Mouse (Mus musculus): ENCODE measurements around the gene Tbc1d2. TPM values are rescaled to one million over a fixed set of nuclear protein-coding genes. Genes with fewer than 3 reads are reported as not detected.

Tbc1d2 gene
- total RNA-seq, 2 experiments from 2014 or later: 0.39 to 0.83 TPM

GRCm38 (mm10) chr4:46555762-46556161 lies 94.2 kb downstream of the Tbc1d2 start:
- no peak for DNase-seq (ENCODE audit: low spot score)

Other genes starting within 250 kb of the Tbc1d2 start
- gene Hemgn, start 236.7 kb downstream of the Tbc1d2 start, total RNA-seq (2021): not detected
- gene Anp32b, start 199.3 kb downstream of the Tbc1d2 start, total RNA-seq (2021): 10 to 100 TPM; 63.2 to 66.2 TPM
- gene Nans, start 161.0 kb downstream of the Tbc1d2 start, total RNA-seq (2021): 10 to 100 TPM; 17.6 to 19.9 TPM
- under 1 TPM; 0.50 to 0.76 TPM for gene Trim14, start 114.1 kb downstream of the Tbc1d2 start, total RNA-seq (2021)
- under 1 TPM; 0.11 to 0.26 TPM for gene Coro2a, start 48.0 kb downstream of the Tbc1d2 start, total RNA-seq (2021)

Data from gastrocnemius, adult 18-20 months (tissue).